Mouse (Mus musculus): ENCODE results near the gene Slc2a3. TPM values are rescaled to one million over a fixed set of nuclear protein-coding genes. Genes with fewer than 3 reads are reported as not detected.

Slc2a3 gene
- total and polyA plus RNA-seq, 3 experiments, result 1.6 to 4.7 (median 3.3) TPM

GRCm38 (mm10) chr6:122781167-122781566, 20.3 kb downstream of the Slc2a3 start:
- Histone ChIP-seq H3K4me1 (ENCODE audit: control insufficient read depth, insufficient read depth, low read length) (peaks cover 2% of the 10 kb centered on the region; the same call in 1 of the 2 replicates), H3K4me3 (no peak overlapping the region), H3K36me3 (ENCODE audit: control insufficient read depth, insufficient read depth, low read length) (no peaks in the 10 kb centered on the region), H3K79me2 (replicated peaks; ENCODE audit: control insufficient read depth, insufficient read depth, low read length) (no peaks in the 10 kb centered on the region), H3K27ac (no peak overlapping the region), H3K27me3 (ENCODE audit: control insufficient read depth, insufficient read depth, low read length) (no peaks in the 10 kb centered on the region), H3K9ac (ENCODE audit: low read depth, low read length) (no peak overlapping the region)
- DNase-seq, result no peak
- TF ChIP-seq POLR2A (IDR thresholded peaks at IDR 0.05; ENCODE audit: insufficient read depth, low read depth, low read length), result no peak
- TF ChIP-seq EP300 (IDR thresholded peaks at IDR 0.05; ENCODE audit: insufficient read depth, low read depth, low read length), result no peak
- TF ChIP-seq CTCF (IDR thresholded peaks at IDR 0.05), result no peak
- WGBS, result 52% methylated on average over 4 of the region's 4 CpGs
- intact Hi-C loops (cut with DNase I), result no loop called here

DNA sequence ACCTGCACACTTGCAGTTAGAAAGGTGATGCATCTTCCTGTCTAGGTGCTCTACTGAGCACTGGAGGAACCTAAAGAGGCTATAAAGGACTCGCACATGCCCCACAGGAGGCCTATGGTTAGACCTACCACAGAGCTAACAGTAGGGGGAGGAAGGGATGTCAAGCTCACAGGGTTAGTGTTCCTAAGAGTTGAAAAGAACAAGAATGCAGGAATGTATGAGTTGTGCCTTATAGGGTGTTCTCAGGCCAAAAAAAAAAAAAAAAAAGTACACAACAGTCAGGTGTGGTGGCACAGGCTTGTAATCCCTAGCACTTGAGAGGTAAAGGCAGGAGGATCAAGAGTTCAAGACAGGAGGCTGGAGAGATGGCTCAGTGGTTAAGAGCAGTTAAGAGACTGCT, 21.5 kb downstream of the Slc2a3 start:
- Histone ChIP-seq H3K27me3 (ENCODE audit: control insufficient read depth, insufficient read depth, low read length) (no peaks in the 10 kb centered on the region), H3K27ac (no peak overlapping the region), H3K36me3 (ENCODE audit: control insufficient read depth, insufficient read depth, low read length) (no peaks in the 10 kb centered on the region), H3K79me2 (replicated peaks; ENCODE audit: control insufficient read depth, insufficient read depth, low read length) (no peaks in the 10 kb centered on the region), H3K4me1 (ENCODE audit: control insufficient read depth, insufficient read depth, low read length) (peaks cover 2% of the 10 kb centered on the region; the same call in 1 of the 2 replicates), H3K9ac (ENCODE audit: low read depth, low read length) (no peak overlapping the region), H3K4me3 (no peak overlapping the region)
- 44% methylated on average over 1 of the region's 1 CpGs for WGBS
- intact Hi-C loops (cut with DNase I), result no loop called here
- no peak for TF ChIP-seq EP300 (IDR thresholded peaks at IDR 0.05; ENCODE audit: insufficient read depth, low read depth, low read length)
- no peak for TF ChIP-seq POLR2A (IDR thresholded peaks at IDR 0.05; ENCODE audit: insufficient read depth, low read depth, low read length)
- no peak for TF ChIP-seq CTCF (IDR thresholded peaks at IDR 0.05)
- no peak for DNase-seq

DNA sequence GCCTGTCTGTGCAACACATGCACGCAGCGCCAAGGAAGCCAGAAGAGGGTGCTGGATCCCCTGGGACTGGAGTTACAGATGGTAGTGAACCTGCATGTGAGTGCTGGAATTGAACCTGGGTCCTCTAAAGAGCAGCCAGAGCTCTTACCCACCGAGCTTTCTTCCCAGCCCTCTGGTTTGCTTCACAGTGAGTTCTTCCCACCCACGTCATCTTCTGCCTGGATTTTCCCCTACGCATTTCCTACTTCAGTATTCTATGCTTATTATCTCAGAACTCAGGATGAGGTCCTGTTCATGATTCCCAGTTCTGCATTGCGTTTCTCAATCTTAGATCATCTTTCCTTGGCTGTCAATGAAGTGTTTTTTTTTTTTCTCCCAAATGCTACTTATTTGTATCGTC, 25.4 kb downstream of the Slc2a3 start:
- Histone ChIP-seq H3K4me1 (ENCODE audit: control insufficient read depth, insufficient read depth, low read length) (no peaks in the 10 kb centered on the region), H3K9ac (ENCODE audit: low read depth, low read length) (no peak overlapping the region), H3K27ac (no peak overlapping the region), H3K36me3 (ENCODE audit: control insufficient read depth, insufficient read depth, low read length) (no peaks in the 10 kb centered on the region), H3K27me3 (ENCODE audit: control insufficient read depth, insufficient read depth, low read length) (no peaks in the 10 kb centered on the region), H3K79me2 (replicated peaks; ENCODE audit: control insufficient read depth, insufficient read depth, low read length) (no peaks in the 10 kb centered on the region), H3K4me3 (no peak overlapping the region)
- TF ChIP-seq EP300 (IDR thresholded peaks at IDR 0.05; ENCODE audit: insufficient read depth, low read depth, low read length), result no peak
- TF ChIP-seq CTCF (IDR thresholded peaks at IDR 0.05), result no peak
- TF ChIP-seq POLR2A (IDR thresholded peaks at IDR 0.05; ENCODE audit: insufficient read depth, low read depth, low read length), result no peak
- WGBS, result 74% methylated on average over 7 of the region's 7 CpGs
- intact Hi-C loops (cut with DNase I), result no loop called here
- no peak for DNase-seq

GRCm38 (mm10) chr6:122774345-122774744, 27.1 kb downstream of the Slc2a3 start:
- TF ChIP-seq CTCF (IDR thresholded peaks at IDR 0.05) (no peak), POLR2A (IDR thresholded peaks at IDR 0.05; ENCODE audit: insufficient read depth, low read depth, low read length) (no peak), EP300 (IDR thresholded peaks at IDR 0.05; ENCODE audit: insufficient read depth, low read depth, low read length) (no peak)
- intact Hi-C loops (cut with DNase I), result no loop called here

GRCm38 (mm10) chr6:122772701-122773100, 28.7 kb downstream of the Slc2a3 start:
- Histone ChIP-seq H3K79me2 (replicated peaks; ENCODE audit: control insufficient read depth, insufficient read depth, low read length) (no peaks in the 10 kb centered on the region), H3K4me1 (ENCODE audit: control insufficient read depth, insufficient read depth, low read length) (no peaks in the 10 kb centered on the region), H3K4me3 (no peak overlapping the region), H3K36me3 (ENCODE audit: control insufficient read depth, insufficient read depth, low read length) (no peaks in the 10 kb centered on the region), H3K27me3 (ENCODE audit: control insufficient read depth, insufficient read depth, low read length) (no peaks in the 10 kb centered on the region), H3K9ac (ENCODE audit: low read depth, low read length) (no peak overlapping the region), H3K27ac (no peak overlapping the region)
- intact Hi-C loops (cut with DNase I), result no loop called here
- 46% methylated on average over 6 of the region's 6 CpGs for WGBS
- DNase-seq, result no peak
- TF ChIP-seq CTCF (IDR thresholded peaks at IDR 0.05) (no peak), EP300 (IDR thresholded peaks at IDR 0.05; ENCODE audit: insufficient read depth, low read depth, low read length) (no peak)

More at GRCm38 (mm10) chr6:122774345-122774744, 27.1 kb downstream of the Slc2a3 start:
- Histone ChIP-seq H3K27ac (no peak overlapping the region), H3K4me1 (ENCODE audit: control insufficient read depth, insufficient read depth, low read length) (no peaks in the 10 kb centered on the region), H3K4me3 (no peak overlapping the region), H3K27me3 (ENCODE audit: control insufficient read depth, insufficient read depth, low read length) (no peaks in the 10 kb centered on the region), H3K9ac (ENCODE audit: low read depth, low read length) (no peak overlapping the region), H3K36me3 (ENCODE audit: control insufficient read depth, insufficient read depth, low read length) (no peaks in the 10 kb centered on the region), H3K79me2 (replicated peaks; ENCODE audit: control insufficient read depth, insufficient read depth, low read length) (no peaks in the 10 kb centered on the region)
- DNase-seq, result no peak
- WGBS, result 91% methylated on average over 1 of the region's 1 CpGs

- Histone ChIP-seq H3K27me3 (ENCODE audit: control insufficient read depth, insufficient read depth, low read length) (no peaks in the 10 kb centered on the region; the same call in 1 of the 2 replicates), H3K4me1 (ENCODE audit: control insufficient read depth, insufficient read depth, low read length) (no peaks in the 10 kb centered on the region), H3K27ac (no peak overlapping the region), H3K79me2 (replicated peaks; ENCODE audit: control insufficient read depth, insufficient read depth, low read length) (no peaks in the 10 kb centered on the region), H3K36me3 (ENCODE audit: control insufficient read depth, insufficient read depth, low read length) (no peaks in the 10 kb centered on the region), H3K9ac (ENCODE audit: low read depth, low read length) (no peak overlapping the region), H3K4me3 (no peak overlapping the region)
- DNase-seq, result no peak
- TF ChIP-seq CTCF (IDR thresholded peaks at IDR 0.05) (no peak), POLR2A (IDR thresholded peaks at IDR 0.05; ENCODE audit: insufficient read depth, low read depth, low read length) (no peak), EP300 (IDR thresholded peaks at IDR 0.05; ENCODE audit: insufficient read depth, low read depth, low read length) (no peak)
- intact Hi-C loops (cut with DNase I), result no loop called here
- WGBS, result 90% methylated on average over 11 of the region's 11 CpGs
These were observed 30.6 kb downstream of the Slc2a3 start for GRCm38 (mm10) chr6:122770760-122771315.
